Comparison of ENCODE assay signal across 14 mouse cellular contexts in genomic region chr4:94124177-94124576, GRCm38 (mm10).
A peak's percentile ranks its signal among the peaks of the same experiment; 100 is the strongest.
DNase-seq lines count a peak whose midpoint lies in the region; ATAC-seq and TF ChIP-seq lines count a peak whose summit lies in the region.
"Had no signal": no experiment of that assay in that cellular context is flagged by ENCODE, and none has a peak within 500 bp of the region (broad histone marks: within the 10 kb centered on the region; RNA-seq: fewer than 3 reads in every experiment).

No protein-coding gene starts in this region.

- TF ChIP-seq POLR2A in liver, adult 2 months (IDR thresholded peaks at IDR 0.05; ENCODE audit: extremely low read depth, insufficient read depth, low read length): no peak

- no peaks in the 10 kb centered on the region for H3K9me3 ChIP-seq in liver, embryonic 12.5 days (replicated peaks)
- H3K9me3 ChIP-seq in G1E (replicated peaks): no peaks in the 10 kb centered on the region
- no peaks in the 10 kb centered on the region for H3K9me3 ChIP-seq in limb, embryonic 10.5 days (replicated peaks)
- H3K9me3 ChIP-seq: heart, embryonic 10.5 days had no signal

- intact Hi-C loops in gastrocnemius, postnatal 36 days (cut with DNase I): no loop called here

- no peak for ATAC-seq in liver, embryonic 12.5 days
- no peak for ATAC-seq in G1E (ENCODE audit: extremely low read depth, insufficient number of reproducible peaks, low FRiP score, poor library complexity, severe bottlenecking)
- no peak for ATAC-seq in cerebellum, adult (ENCODE audit: insufficient number of reproducible peaks, low FRiP score, low TSS enrichment)
- ATAC-seq: midbrain, embryonic 16.5 days had no signal

- H3K4me3 ChIP-seq in liver, adult 2 months (ENCODE audit: insufficient read depth, low read depth, low read length): no peak overlapping the region
- H3K4me3 ChIP-seq in liver, embryonic 12.5 days: no peak overlapping the region
- no peak overlapping the region for H3K4me3 ChIP-seq in G1E (ENCODE audit: low read depth, low read length)
- no peak overlapping the region for H3K4me3 ChIP-seq in limb, embryonic 10.5 days
- H3K4me3 ChIP-seq: erythroblast, embryonic 14.5 days; heart, embryonic 10.5 days had no signal

- no peaks in the 10 kb centered on the region for H3K27me3 ChIP-seq in liver, adult 2 months (ENCODE audit: control insufficient read depth, insufficient read depth, low read length)
- no peaks in the 10 kb centered on the region for H3K27me3 ChIP-seq in liver, embryonic 12.5 days (replicated peaks)
- no peaks in the 10 kb centered on the region for H3K27me3 ChIP-seq in G1E (ENCODE audit: insufficient read depth, low read length)
- no peaks in the 10 kb centered on the region for H3K27me3 ChIP-seq in limb, embryonic 10.5 days (ENCODE audit: low read depth, poor library complexity, severe bottlenecking)

- peak; percentile 47 for TF ChIP-seq CTCF in liver, adult 2 months (IDR thresholded peaks at IDR 0.05; ENCODE audit: low read depth, low read length)
- TF ChIP-seq CTCF in G1E (IDR thresholded peaks at IDR 0.05; ENCODE audit: low read depth, low read length): 0 out of 2 replicates have a peak, but pooled peaks have one; percentile 8

- DNase-seq in gastrocnemius, postnatal 10 days: peak; percentile 9
- DNase-seq in gastrocnemius, postnatal 36 days: no peak
- no peak for DNase-seq in liver, adult 2 months (ENCODE audit: extremely low read depth, low read depth, low spot score)
- DNase-seq in G1E (ENCODE audit: low spot score): no peak
- DNase-seq in limb, embryonic 10.5 days (ENCODE audit: low spot score): peak; percentile 32
- DNase-seq in right cerebral cortex, adult 2 months (ENCODE audit: low spot score in 2 of 2): no peak
- DNase-seq: kidney, postnatal 25 days; right cerebral cortex, postnatal 25 days; thymus, postnatal 14 days had no signal

- H3K4me1 ChIP-seq in liver, adult 2 months (ENCODE audit: control insufficient read depth, insufficient read depth, low read length): no peaks in the 10 kb centered on the region
- no peaks in the 10 kb centered on the region for H3K4me1 ChIP-seq in liver, embryonic 12.5 days
- H3K4me1 ChIP-seq in G1E (ENCODE audit: insufficient read depth, low read depth, low read length): no peaks in the 10 kb centered on the region
- H3K4me1 ChIP-seq in limb, embryonic 10.5 days: no peaks in the 10 kb centered on the region
- H3K4me1 ChIP-seq: heart, embryonic 10.5 days had no signal

- H3K9ac ChIP-seq in liver, adult 2 months (ENCODE audit: low read depth, low read length): no peak overlapping the region
- no peak overlapping the region for H3K9ac ChIP-seq in liver, embryonic 12.5 days

- H3K79me2 ChIP-seq in liver, adult 2 months (ENCODE audit: control insufficient read depth, insufficient read depth, low read length): no peaks in the 10 kb centered on the region

- WGBS in liver, adult 2 months: 75% methylated on average over 14 of the region's 14 CpGs
- WGBS in liver, embryonic 12.5 days (ENCODE audit: insufficient replicate concordance): 65% methylated on average over 14 of the region's 14 CpGs
- 81% methylated on average over 14 of the region's 14 CpGs for WGBS in limb, embryonic 10.5 days

- H3K27ac ChIP-seq in liver, adult 2 months (replicated peaks; ENCODE audit: insufficient read depth, low read depth, low read length): no peak overlapping the region
- H3K27ac ChIP-seq in liver, embryonic 12.5 days: no peak overlapping the region
- H3K27ac ChIP-seq in limb, embryonic 10.5 days: no peak overlapping the region
- H3K27ac ChIP-seq: heart, embryonic 10.5 days had no signal

- H3K36me3 ChIP-seq in liver, adult 2 months (ENCODE audit: control insufficient read depth, insufficient read depth, low read length): no peaks in the 10 kb centered on the region
- no peaks in the 10 kb centered on the region for H3K36me3 ChIP-seq in liver, embryonic 12.5 days
- no peaks in the 10 kb centered on the region for H3K36me3 ChIP-seq in G1E (replicated peaks)
- H3K36me3 ChIP-seq in limb, embryonic 10.5 days: no peaks in the 10 kb centered on the region
- H3K36me3 ChIP-seq: heart, embryonic 10.5 days had no signal

- no peak overlapping the region for H3K4me2 ChIP-seq in liver, embryonic 12.5 days

Comparison
In these comparisons a context has a peak if more than half of its experiments do, and no peak if none do; other contexts are left out.
1. DNase-seq: peak in gastrocnemius, postnatal 10 days (single experiment) and limb, embryonic 10.5 days (single experiment); none in gastrocnemius, postnatal 36 days (0 of 2), liver, adult 2 months (single experiment), G1E (single experiment) and right cerebral cortex, adult 2 months (0 of 2).